Mouse (Mus musculus) thymus, adult 2 months (tissue): ENCODE results near the gene Rdh1.

Experiments used
- CTCF ChIP-seq: fragments of 200-500 bp; IDR thresholded peaks from 2 replicates; pipeline ENCODE4 v1.5.1; 2012; ENCODE audit warnings: mild to moderate bottlenecking, control low read depth, low read length, moderate library complexity, borderline replicate concordance; ENCODE audit not compliant: control insufficient read depth, poor library complexity, insufficient read depth; ENCODE audit errors: extremely low read depth
- POLR2A ChIP-seq: fragments of 200-500 bp; IDR thresholded peaks from 2 replicates; pipeline ENCODE4 v1.6.1; 2012; ENCODE audit warnings: mild to moderate bottlenecking, low read length, control low read depth, moderate library complexity; ENCODE audit not compliant: control insufficient read depth, poor library complexity, insufficient read depth; ENCODE audit errors: extremely low read depth

- TF ChIP-seq CTCF = no peak
- no peak for TF ChIP-seq POLR2A
These were observed 22.0 kb upstream of the Rdh1 start for GRCm38 (mm10) chr10:127737552-127737951.
